Mouse (Mus musculus) C2C12 (cell line): ENCODE data around the gene Cul5.

Source experiments
- CTCF ChIP-seq: IDR thresholded peaks from one replicate; pipeline ENCODE4 v1.5.1; 2011; ENCODE audit not compliant: control insufficient read depth, insufficient read depth, insufficient read length
- MYOG ChIP-seq: IDR thresholded peaks from one replicate; pipeline ENCODE4 v1.6.1; 2011; ENCODE audit not compliant: control insufficient read depth, insufficient read length; ENCODE audit errors: extremely low read depth

- TF ChIP-seq CTCF (no peak), MYOG (no peak)
Measured at GRCm38 (mm10) chr9:53609306-53609967, 60.4 kb downstream of the Cul5 start.
